Mouse (Mus musculus) mature B cell (primary cell): ENCODE data around the gene Tomm34.

ENCODE experiments used
- in situ Hi-C: fragments of 300-500 bp; cut with MboI; formaldehyde crosslinking; loops from 2 replicates; pipeline ENCODE4 v1.14.3; 2019

Gene Tomm34

GRCm38 (mm10) chr2:164070765-164071436, at the start of gene Tomm34:
Gene Tomm34 (minus strand): TSS chr2:164071169.
- in situ Hi-C loops = no loop called here

- in situ Hi-C loops = loop anchor here (25.0 kb wide), 1 partner anchor 268 kb away; the partner anchor contains the start of gene Slpi
Observed at GRCm38 (mm10) chr2:164119503-164119902, 48.5 kb upstream of the Tomm34 start.

- in situ Hi-C loops = loop anchor here (25.0 kb wide), 1 partner anchor 272 kb away; the partner anchor contains the start of gene Slpi
Observed at GRCm38 (mm10) chr2:164115531-164115930, 44.6 kb upstream of the Tomm34 start.

GRCm38 (mm10) chr2:164114051-164114450, 43.1 kb upstream of the Tomm34 start:
- in situ Hi-C loops = loop anchor here (25.0 kb wide), 1 partner anchor 273 kb away; the partner anchor contains the start of gene Slpi

- in situ Hi-C loops = loop anchor here (25.0 kb wide), 1 partner anchor 276 kb away; the partner anchor contains the start of gene Slpi
Observed at GRCm38 (mm10) chr2:164111546-164111945, 40.6 kb upstream of the Tomm34 start.

- in situ Hi-C loops = loop anchor here (25.0 kb wide), 1 partner anchor 279 kb away; the partner anchor contains the start of gene Slpi
Observed at GRCm38 (mm10) chr2:164108501-164108900, 37.5 kb upstream of the Tomm34 start.

- in situ Hi-C loops = loop anchor here (25.0 kb wide), 1 partner anchor 280 kb away; the partner anchor contains the start of gene Slpi
Observed at GRCm38 (mm10) chr2:164107125-164107874, 36.3 kb upstream of the Tomm34 start.

- in situ Hi-C loops = loop anchor here (25.0 kb wide), 1 partner anchor 281 kb away; the partner anchor contains the start of gene Slpi
Observed at GRCm38 (mm10) chr2:164106287-164107035, 35.5 kb upstream of the Tomm34 start.

GRCm38 (mm10) chr2:164103501-164103900, 32.5 kb upstream of the Tomm34 start:
- in situ Hi-C loops = loop anchor here (25.0 kb wide), 1 partner anchor 284 kb away; the partner anchor contains the start of gene Slpi

GRCm38 (mm10) chr2:164102366-164102765, 31.4 kb upstream of the Tomm34 start:
- in situ Hi-C loops = loop anchor here (25.0 kb wide), 1 partner anchor 285 kb away; the partner anchor contains the start of gene Slpi

GRCm38 (mm10) chr2:164101936-164102335, 31.0 kb upstream of the Tomm34 start:
- in situ Hi-C loops = loop anchor here (25.0 kb wide), 1 partner anchor 285 kb away; the partner anchor contains the start of gene Slpi

GRCm38 (mm10) chr2:164098603-164099250, 27.8 kb upstream of the Tomm34 start:
- in situ Hi-C loops = no loop called here

- in situ Hi-C loops = no loop called here
Observed at GRCm38 (mm10) chr2:164094152-164094551, 23.2 kb upstream of the Tomm34 start.

GRCm38 (mm10) chr2:164089508-164089907, 18.5 kb upstream of the Tomm34 start:
- in situ Hi-C loops = no loop called here

GRCm38 (mm10) chr2:164087416-164088017, 16.5 kb upstream of the Tomm34 start:
- in situ Hi-C loops = no loop called here

- in situ Hi-C loops = no loop called here
Observed at GRCm38 (mm10) chr2:164084342-164084700, 13.4 kb upstream of the Tomm34 start.

GRCm38 (mm10) chr2:164083609-164084341, 12.8 kb upstream of the Tomm34 start:
- in situ Hi-C loops = no loop called here

- in situ Hi-C loops = no loop called here
Observed at GRCm38 (mm10) chr2:164082175-164082574, 11.2 kb upstream of the Tomm34 start.

GRCm38 (mm10) chr2:164081577-164081976, 10.6 kb upstream of the Tomm34 start:
- in situ Hi-C loops = no loop called here

- in situ Hi-C loops = no loop called here
Observed at GRCm38 (mm10) chr2:164079488-164079887, 8.5 kb upstream of the Tomm34 start.
